Mouse (Mus musculus) left cerebral cortex, postnatal 10 days (tissue): Measurements from ENCODE around the gene Map2k7. TPM values are rescaled to one million over a fixed set of nuclear protein-coding genes. Genes with fewer than 3 reads are reported as not detected.

ENCODE experiments used
- DNase-seq, 2 experiments: peaks; one replicate each; pipeline ENCODE4 v3.0.0; 2021 to 2022; ENCODE audit warnings: low spot score in 2 of 2, mixed read lengths in 1 of 2; ENCODE audit errors: extremely low spot score in 1 of 2
- intact Hi-C: fragments of 180-260 bp; cut with DNase I; formaldehyde crosslinking; loops from one replicate; pipeline ENCODE4 v1.15.1; 2025
- total RNA-seq, 2 experiments: library from RNA; stranded (reverse); gene quantifications; 2 replicates each; pipeline ENCODE4 v1.2.3; 2021

Gene Map2k7
- total RNA-seq, 2 experiments from 2014 or later, result 59.8 to 68.6 TPM

- intact Hi-C loops, result loop anchor here (2.0 kb wide), 1 partner anchor 15 kb away; no protein-coding TSS in a partner anchor
- no peak for DNase-seq
These were observed 18.9 kb upstream of the Map2k7 start for GRCm38 (mm10) chr8:4219617-4220016.

GRCm38 (mm10) chr8:4222059-4222458, 16.5 kb upstream of the Map2k7 start:
- intact Hi-C loops, result no loop called here
- DNase-seq, result no peak

- DNase-seq, result no peak
- intact Hi-C loops, result no loop called here
These were observed 12.2 kb upstream of the Map2k7 start for GRCm38 (mm10) chr8:4226323-4226722.

- DNase-seq, result no peak
- intact Hi-C loops, result no loop called here
These were observed 11.7 kb upstream of the Map2k7 start, which contains the start of gene Lrrc8e for GRCm38 (mm10) chr8:4226739-4227347. Gene Lrrc8e (plus strand): TSS chr8:4226827.

GRCm38 (mm10) chr8:4227919-4228318, 10.6 kb upstream of the Map2k7 start:
- DNase-seq, result no peak
- intact Hi-C loops, result no loop called here

GRCm38 (mm10) chr8:4229784-4230183, 8.8 kb upstream of the Map2k7 start:
- no peak for DNase-seq
- intact Hi-C loops, result no loop called here

- no peak for DNase-seq
- intact Hi-C loops, result no loop called here
These were observed 7.8 kb upstream of the Map2k7 start for GRCm38 (mm10) chr8:4230612-4231351.

GRCm38 (mm10) chr8:4237814-4238433, 616 bp upstream of the Map2k7 start:
- DNase-seq, result no peak
- intact Hi-C loops, result no loop called here

GRCm38 (mm10) chr8:4239193-4239890, 802 bp downstream of the Map2k7 start:
- intact Hi-C loops, result no loop called here
- no peak for DNase-seq

GRCm38 (mm10) chr8:4245061-4245460, 6.5 kb downstream of the Map2k7 start:
- intact Hi-C loops, result no loop called here
- DNase-seq, result no peak

- intact Hi-C loops, result no loop called here
- no peak for DNase-seq
These were observed 7.2 kb downstream of the Map2k7 start for GRCm38 (mm10) chr8:4245737-4246136.

GRCm38 (mm10) chr8:4247241-4247640, 8.7 kb downstream of the Map2k7 start:
- intact Hi-C loops, result no loop called here
- no peak for DNase-seq

- intact Hi-C loops, result no loop called here
These were observed 9.5 kb downstream of the Map2k7 start, which contains the start of gene Tgfbr3l for GRCm38 (mm10) chr8:4247951-4248540. Gene Tgfbr3l (plus strand): TSS chr8:4248214.

GRCm38 (mm10) chr8:4249213-4249612, 10.7 kb downstream of the Map2k7 start:
- DNase-seq, result no peak
- intact Hi-C loops, result no loop called here

More at GRCm38 (mm10) chr8:4247951-4248540, 9.5 kb downstream of the Map2k7 start, which contains the start of gene Tgfbr3l:
- no peak for DNase-seq

GRCm38 (mm10) chr8:4250306-4250970, 11.9 kb downstream of the Map2k7 start:
- intact Hi-C loops, result loop anchor here (5.0 to 10.0 kb wide), 2 partner anchors 72 to 334 kb away; no protein-coding TSS in a partner anchor
- peak; percentile 81 to 92 for DNase-seq

- intact Hi-C loops, result loop anchor here (5.0 to 10.0 kb wide), 2 partner anchors 70 to 333 kb away; no protein-coding TSS in a partner anchor
These were observed 13.7 kb downstream of the Map2k7 start for GRCm38 (mm10) chr8:4252116-4252760.

GRCm38 (mm10) chr8:4252934-4253841, 14.6 kb downstream of the Map2k7 start, which contains the start of gene Snapc2:
Gene Snapc2 (plus strand): TSS chr8:4253080.
- peak; percentile 91 to 99 for DNase-seq
- intact Hi-C loops, result loop anchor here (5.0 to 10.0 kb wide), 2 partner anchors 69 to 332 kb away; no protein-coding TSS in a partner anchor

More at GRCm38 (mm10) chr8:4252116-4252760, 13.7 kb downstream of the Map2k7 start:
- DNase-seq, result no peak
